Mouse (Mus musculus): ENCODE measurements around the gene Usp37. TPM values are rescaled to one million over a fixed set of nuclear protein-coding genes. Genes with fewer than 3 reads are reported as not detected.

The Usp37 gene
- 29.1 and 31.2 TPM in 2 replicates for polyA plus RNA-seq (2014; fragmentation: Nextera tagmentation; extraction: Ambion mirVana)

GRCm38 (mm10) chr1:74544184-74544583 lies at the start of gene Usp37:
TSS of gene Usp37 (minus strand) at chr1:74544284.
- WGBS = 85% methylated on average over 4 of the region's 4 CpGs
- Histone ChIP-seq H3K27ac (replicated peaks; ENCODE audit: low read depth, low read length) (no peak within 1 kb of the TSS), H3K27me3 (replicated peaks; ENCODE audit: control insufficient read depth, insufficient read depth, low read length) (no peaks in the 10 kb centered on the region), H3K4me2 (ENCODE audit: low read depth, low read length) (no peak within 1 kb of the TSS), H3K36me3 (ENCODE audit: control insufficient read depth, insufficient read depth, low read length) (no peaks in the 10 kb centered on the region), H3K9ac (ENCODE audit: low read depth, low read length) (no peak within 1 kb of the TSS), H3K4me1 (ENCODE audit: control insufficient read depth, insufficient read depth, low read length) (no peaks in the 10 kb centered on the region; the same call in 1 of the 2 replicates), H3K4me3 (ENCODE audit: low read depth, low read length) (no peak within 1 kb of the TSS), H3K9me3 (ENCODE audit: control insufficient read depth, low read length) (no peaks in the 10 kb centered on the region)
- DNase-seq (ENCODE audit: low spot score) (no peak), ATAC-seq (ENCODE audit: low read depth) (no peak)

GRCm38 (mm10) chr1:74587773-74588445 lies 43.8 kb upstream of the Usp37 start, which contains the start of the genes Zfp142 and Bcs1l:
TSS of gene Zfp142 (minus strand) at chr1:74588246.
TSS of gene Bcs1l (plus strand) at chr1:74588289.
- no peaks in the 10 kb centered on the region for H3K9me3 ChIP-seq (ENCODE audit: control insufficient read depth, low read length)
- WGBS = under 1% methylated on average over 31 of the region's 48 CpGs
- ATAC-seq (ENCODE audit: low read depth) (peak; percentile 99), DNase-seq (ENCODE audit: low spot score) (peak; percentile 100)
- H3K9ac ChIP-seq (ENCODE audit: low read depth, low read length) = peak within 1 kb of the TSS; percentile 81
- H3K4me3 ChIP-seq (ENCODE audit: low read depth, low read length) = peak within 1 kb of the TSS; percentile 71
- peak within 1 kb of the TSS; percentile 82 for H3K4me2 ChIP-seq (ENCODE audit: low read depth, low read length)
- H3K36me3 ChIP-seq (ENCODE audit: control insufficient read depth, insufficient read depth, low read length) = peaks cover 44% of the 10 kb centered on the region
- peaks cover 9% of the 10 kb centered on the region for H3K4me1 ChIP-seq (ENCODE audit: control insufficient read depth, insufficient read depth, low read length)
- H3K27me3 ChIP-seq (replicated peaks; ENCODE audit: control insufficient read depth, insufficient read depth, low read length) = no peaks in the 10 kb centered on the region
- H3K27ac ChIP-seq (replicated peaks; ENCODE audit: low read depth, low read length) = peak within 1 kb of the TSS; percentile 89

- peaks cover 45% of the 10 kb centered on the region for H3K36me3 ChIP-seq (ENCODE audit: control insufficient read depth, insufficient read depth, low read length)
- DNase-seq (ENCODE audit: low spot score) (peak; percentile 25), ATAC-seq (ENCODE audit: low read depth) (no peak)
- WGBS = under 1% methylated on average over 23 of the region's 24 CpGs
- peak overlapping the region; percentile 81 for H3K9ac ChIP-seq (ENCODE audit: low read depth, low read length)
- H3K4me2 ChIP-seq (ENCODE audit: low read depth, low read length) = peak overlapping the region; percentile 82
- no peaks in the 10 kb centered on the region for H3K27me3 ChIP-seq (replicated peaks; ENCODE audit: control insufficient read depth, insufficient read depth, low read length)
- H3K9me3 ChIP-seq (ENCODE audit: control insufficient read depth, low read length) = no peaks in the 10 kb centered on the region
- peaks cover 9% of the 10 kb centered on the region for H3K4me1 ChIP-seq (ENCODE audit: control insufficient read depth, insufficient read depth, low read length)
- peak overlapping the region; percentile 71 for H3K4me3 ChIP-seq (ENCODE audit: low read depth, low read length)
- H3K27ac ChIP-seq (replicated peaks; ENCODE audit: low read depth, low read length) = peak overlapping the region; percentile 89
These were observed 43.2 kb upstream of the Usp37 start for GRCm38 (mm10) chr1:74587233-74587772.

- no peak overlapping the region for H3K4me3 ChIP-seq (ENCODE audit: low read depth, low read length)
- no peak overlapping the region for H3K27ac ChIP-seq (replicated peaks; ENCODE audit: low read depth, low read length)
- DNase-seq (ENCODE audit: low spot score) = no peak
- 91% methylated on average over 3 of the region's 3 CpGs for WGBS
- H3K4me1 ChIP-seq (ENCODE audit: control insufficient read depth, insufficient read depth, low read length) = peaks cover 9% of the 10 kb centered on the region
- H3K4me2 ChIP-seq (ENCODE audit: low read depth, low read length) = no peak overlapping the region
- H3K9me3 ChIP-seq (ENCODE audit: control insufficient read depth, low read length) = no peaks in the 10 kb centered on the region
- H3K27me3 ChIP-seq (replicated peaks; ENCODE audit: control insufficient read depth, insufficient read depth, low read length) = no peaks in the 10 kb centered on the region
- no peak overlapping the region for H3K9ac ChIP-seq (ENCODE audit: low read depth, low read length)
- ATAC-seq (ENCODE audit: low read depth) = no peak
- H3K36me3 ChIP-seq (ENCODE audit: control insufficient read depth, insufficient read depth, low read length) = peaks cover 33% of the 10 kb centered on the region
These were observed 40.7 kb upstream of the Usp37 start for GRCm38 (mm10) chr1:74584616-74585398.

- Histone ChIP-seq H3K4me1 (ENCODE audit: control insufficient read depth, insufficient read depth, low read length) (peaks cover 6% of the 10 kb centered on the region), H3K4me3 (ENCODE audit: low read depth, low read length) (no peak overlapping the region), H3K27me3 (replicated peaks; ENCODE audit: control insufficient read depth, insufficient read depth, low read length) (no peaks in the 10 kb centered on the region), H3K9me3 (ENCODE audit: control insufficient read depth, low read length) (no peaks in the 10 kb centered on the region), H3K36me3 (ENCODE audit: control insufficient read depth, insufficient read depth, low read length) (peaks cover 54% of the 10 kb centered on the region), H3K27ac (replicated peaks; ENCODE audit: low read depth, low read length) (no peak overlapping the region), H3K4me2 (ENCODE audit: low read depth, low read length) (no peak overlapping the region), H3K9ac (ENCODE audit: low read depth, low read length) (no peak overlapping the region)
- WGBS = 78% methylated on average over 3 of the region's 3 CpGs
- DNase-seq (ENCODE audit: low spot score) (no peak), ATAC-seq (ENCODE audit: low read depth) (no peak)
These were observed 38.5 kb upstream of the Usp37 start for GRCm38 (mm10) chr1:74582621-74583020.

- Histone ChIP-seq H3K27me3 (replicated peaks; ENCODE audit: control insufficient read depth, insufficient read depth, low read length) (no peaks in the 10 kb centered on the region), H3K27ac (replicated peaks; ENCODE audit: low read depth, low read length) (no peak overlapping the region), H3K4me3 (ENCODE audit: low read depth, low read length) (no peak overlapping the region), H3K4me1 (ENCODE audit: control insufficient read depth, insufficient read depth, low read length) (no peaks in the 10 kb centered on the region), H3K9me3 (ENCODE audit: control insufficient read depth, low read length) (no peaks in the 10 kb centered on the region), H3K9ac (ENCODE audit: low read depth, low read length) (no peak overlapping the region), H3K4me2 (ENCODE audit: low read depth, low read length) (no peak overlapping the region), H3K36me3 (ENCODE audit: control insufficient read depth, insufficient read depth, low read length) (peaks cover 95% of the 10 kb centered on the region)
- DNase-seq (ENCODE audit: low spot score) (no peak), ATAC-seq (ENCODE audit: low read depth) (no peak)
- WGBS = 89% methylated on average over 29 of the region's 29 CpGs
These were observed 25.9 kb upstream of the Usp37 start for GRCm38 (mm10) chr1:74569739-74570719.

GRCm38 (mm10) chr1:74565834-74566233 lies 21.8 kb upstream of the Usp37 start:
- H3K36me3 ChIP-seq (ENCODE audit: control insufficient read depth, insufficient read depth, low read length) = peaks cover 65% of the 10 kb centered on the region
- H3K4me2 ChIP-seq (ENCODE audit: low read depth, low read length) = no peak overlapping the region
- H3K4me1 ChIP-seq (ENCODE audit: control insufficient read depth, insufficient read depth, low read length) = no peaks in the 10 kb centered on the region
- H3K27ac ChIP-seq (replicated peaks; ENCODE audit: low read depth, low read length) = no peak overlapping the region
- ATAC-seq (ENCODE audit: low read depth) (no peak), DNase-seq (ENCODE audit: low spot score) (no peak)
- H3K9me3 ChIP-seq (ENCODE audit: control insufficient read depth, low read length) = no peaks in the 10 kb centered on the region
- H3K4me3 ChIP-seq (ENCODE audit: low read depth, low read length) = no peak overlapping the region
- WGBS = 91% methylated on average over 6 of the region's 6 CpGs
- H3K9ac ChIP-seq (ENCODE audit: low read depth, low read length) = no peak overlapping the region
- no peaks in the 10 kb centered on the region for H3K27me3 ChIP-seq (replicated peaks; ENCODE audit: control insufficient read depth, insufficient read depth, low read length)

GRCm38 (mm10) chr1:74559061-74559460 lies 15.0 kb upstream of the Usp37 start:
- H3K4me3 ChIP-seq (ENCODE audit: low read depth, low read length) = no peak overlapping the region
- peaks cover 1% of the 10 kb centered on the region for H3K36me3 ChIP-seq (ENCODE audit: control insufficient read depth, insufficient read depth, low read length)
- H3K9ac ChIP-seq (ENCODE audit: low read depth, low read length) = no peak overlapping the region
- ATAC-seq (ENCODE audit: low read depth) = no peak
- no peak overlapping the region for H3K4me2 ChIP-seq (ENCODE audit: low read depth, low read length)
- WGBS = 80% methylated on average over 5 of the region's 5 CpGs
- no peaks in the 10 kb centered on the region for H3K4me1 ChIP-seq (ENCODE audit: control insufficient read depth, insufficient read depth, low read length)
- no peaks in the 10 kb centered on the region for H3K9me3 ChIP-seq (ENCODE audit: control insufficient read depth, low read length)
- no peak overlapping the region for H3K27ac ChIP-seq (replicated peaks; ENCODE audit: low read depth, low read length)
- no peaks in the 10 kb centered on the region for H3K27me3 ChIP-seq (replicated peaks; ENCODE audit: control insufficient read depth, insufficient read depth, low read length)
- DNase-seq (ENCODE audit: low spot score) = no peak
